Mouse (Mus musculus) testis, adult 2 months (tissue): ENCODE measurements around the gene Thsd7a.

ENCODE experiments used
- CTCF ChIP-seq: fragments of 200-500 bp; IDR thresholded peaks from 2 replicates; pipeline ENCODE4 v1.5.1; 2012; ENCODE audit warnings: low read depth, mild to moderate bottlenecking, inconsistent platforms, low read length, moderate library complexity; ENCODE audit not compliant: control insufficient read depth, insufficient read depth, insufficient replicate concordance
- POLR2A ChIP-seq: fragments of 200-500 bp; IDR thresholded peaks from 2 replicates; pipeline ENCODE4 v1.6.1; 2012; ENCODE audit warnings: low read depth, mild to moderate bottlenecking, inconsistent platforms, low read length, moderate library complexity; ENCODE audit not compliant: control insufficient read depth

- TF ChIP-seq POLR2A (no peak), CTCF (no peak)
Measured at GRCm38 (mm10) chr6:12454876-12455485, 294.2 kb downstream of the Thsd7a start.
